Mouse (Mus musculus) ovary, postnatal 10 days (tissue): ENCODE data around the gene Cldn10.

Experiments
- DNase-seq: peaks from one replicate; pipeline ENCODE4 v3.0.0; 2022; ENCODE audit warnings: low spot score

Cldn10 gene

DNA sequence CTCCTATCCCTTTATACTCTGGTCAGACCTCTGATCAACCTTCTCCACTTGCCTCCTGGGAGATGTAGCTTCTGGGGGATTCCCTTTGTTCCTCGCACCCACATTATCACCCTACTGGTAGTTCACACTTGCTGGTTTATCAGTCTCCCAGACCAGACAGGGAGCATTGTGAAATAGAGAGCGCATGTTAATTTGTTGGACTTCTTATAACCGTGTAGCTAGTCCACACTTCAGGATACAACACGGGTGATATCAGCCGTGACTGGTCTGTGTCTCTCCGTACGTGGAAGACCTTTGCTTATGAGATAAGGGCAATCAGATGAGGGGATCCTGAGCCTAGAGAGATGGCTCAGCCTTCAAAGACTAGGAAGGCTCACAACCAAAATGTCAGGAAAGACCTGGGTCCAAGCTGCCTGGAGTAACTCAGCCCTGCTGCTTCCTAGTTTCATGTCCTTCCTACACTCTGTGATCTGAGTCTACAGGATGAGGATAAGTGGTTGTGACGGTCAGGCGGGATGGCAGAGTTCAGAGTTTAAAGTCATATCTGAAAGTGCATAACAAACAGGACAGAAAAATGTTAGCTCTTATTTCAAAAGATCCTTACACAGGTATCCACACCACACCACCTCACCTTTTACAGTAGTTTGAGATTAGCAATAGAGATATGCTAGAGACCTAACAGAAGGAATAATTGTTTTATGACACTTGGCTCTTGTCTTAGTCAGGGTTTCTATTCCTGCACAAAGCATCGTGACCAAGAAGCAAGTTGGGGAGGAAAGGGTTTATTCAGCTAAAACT, 78.5 kb downstream of the Cldn10 start:
- no peak for DNase-seq

DNA sequence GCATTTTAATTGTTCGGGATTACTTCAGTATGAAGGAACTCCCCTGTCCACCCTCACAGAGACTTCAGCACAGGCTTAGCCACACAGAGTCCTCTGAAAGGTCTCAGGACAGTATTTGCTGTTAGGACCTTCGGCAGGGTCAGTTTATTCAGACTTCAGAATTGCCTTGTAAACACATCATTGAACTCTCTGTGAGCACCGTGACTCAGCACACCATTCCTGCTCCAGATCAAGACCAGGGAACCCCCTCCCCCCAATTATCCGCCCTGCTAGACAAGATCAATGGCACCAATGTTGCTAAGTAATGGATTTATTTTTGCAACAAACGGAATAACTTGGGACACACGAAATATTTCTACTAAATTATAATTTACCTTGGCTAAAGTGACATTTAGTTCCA, 79.7 kb downstream of the Cldn10 start:
- DNase-seq: no peak

DNA sequence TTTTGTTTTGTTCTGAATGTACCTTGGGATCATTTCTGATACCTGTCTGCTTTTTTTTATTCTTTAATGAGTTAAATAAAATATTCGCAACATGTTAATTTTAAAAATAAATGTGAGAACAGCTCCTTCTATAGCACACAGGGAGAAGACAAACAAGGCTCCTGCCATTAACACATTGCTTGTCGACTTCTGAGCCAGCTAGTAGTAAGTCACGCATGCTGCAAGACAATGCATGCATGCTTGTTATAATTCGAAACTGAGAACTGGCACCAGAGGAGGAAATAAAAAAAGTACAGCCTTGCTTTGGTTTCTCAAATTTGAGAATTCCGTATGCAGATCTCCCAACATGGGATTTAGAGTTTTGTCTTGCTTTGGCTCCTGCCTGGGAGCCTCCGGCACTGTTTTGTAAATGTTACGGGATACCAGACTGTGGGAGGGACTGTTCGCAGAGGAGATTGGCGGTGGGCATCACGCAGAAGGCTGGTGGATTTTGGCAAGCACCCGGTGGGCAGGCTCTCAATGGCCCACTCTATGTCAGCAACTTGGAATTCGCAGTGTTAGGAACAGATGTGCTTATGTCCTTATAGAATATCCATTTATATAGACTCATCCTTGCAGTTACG, 80.5 kb downstream of the Cldn10 start:
- DNase-seq: no peak

DNA sequence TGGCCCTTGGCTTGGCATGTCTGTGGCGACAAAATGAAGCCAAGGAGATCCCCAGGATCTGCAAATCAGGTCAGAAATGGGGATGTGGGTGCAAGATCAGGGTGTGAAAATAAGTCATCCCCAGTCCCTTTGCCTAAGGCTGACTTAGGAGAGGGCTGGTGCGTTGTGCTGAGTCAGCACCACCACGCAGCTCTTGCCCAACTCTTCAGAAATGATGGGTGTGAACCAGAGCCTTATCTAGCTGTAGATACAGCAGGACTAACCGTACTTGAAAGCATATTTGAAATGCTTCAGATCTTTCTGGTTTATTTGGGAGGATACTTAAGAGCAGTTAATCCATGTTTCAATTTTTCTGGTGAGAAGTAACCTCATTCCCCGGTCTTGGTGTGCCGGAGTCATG, 82.0 kb downstream of the Cldn10 start:
- no peak for DNase-seq

DNA sequence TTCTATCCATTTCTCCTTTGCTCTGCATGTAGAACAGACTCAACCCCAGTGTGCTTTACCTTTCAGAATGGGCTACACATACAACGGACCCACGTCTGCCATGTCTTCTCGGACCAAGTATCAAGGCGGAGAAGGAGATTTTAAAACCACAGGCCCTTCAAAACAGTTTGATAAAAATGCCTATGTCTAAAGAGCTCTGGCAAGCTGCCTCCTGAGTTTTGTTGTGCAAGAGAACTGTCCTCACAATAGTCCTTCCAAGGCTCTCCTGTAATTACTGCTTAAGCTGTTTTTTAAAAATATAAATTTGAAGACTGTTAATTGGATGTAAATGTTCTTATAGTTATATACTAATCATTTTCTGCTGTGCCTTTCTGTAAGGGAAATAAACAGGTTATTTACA, 86.4 kb downstream of the Cldn10 start:
- no peak for DNase-seq

DNA sequence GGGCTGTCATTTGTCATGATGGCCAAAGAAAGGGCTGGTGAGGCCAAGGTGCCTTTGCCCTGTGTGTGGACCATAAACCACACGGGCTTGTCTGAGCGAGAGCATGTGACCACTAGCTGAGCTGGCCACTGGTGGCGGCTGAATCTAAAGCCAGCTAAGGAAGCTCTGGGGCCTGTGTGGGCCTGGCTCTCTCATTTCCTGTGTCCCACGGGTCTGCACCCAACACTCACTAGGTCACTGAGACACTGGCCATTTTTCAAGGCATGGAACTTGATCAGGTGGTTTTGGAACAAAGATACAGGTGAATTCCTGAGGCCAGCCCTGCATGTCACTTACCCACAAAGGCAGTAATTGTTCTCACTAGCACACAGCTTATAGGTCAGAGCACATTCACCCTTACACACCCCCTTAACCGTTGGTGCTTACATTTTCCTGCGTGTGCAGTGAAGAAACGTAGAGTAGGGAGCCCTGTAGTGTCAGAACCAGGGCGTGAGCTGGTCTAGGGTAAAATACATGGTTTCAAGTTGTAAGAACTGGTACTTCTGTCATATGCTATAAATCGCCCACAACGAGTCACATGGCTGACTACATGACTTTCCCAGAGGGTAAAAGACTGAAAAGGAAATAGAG, 87.2 kb downstream of the Cldn10 start:
- DNase-seq: no peak

DNA sequence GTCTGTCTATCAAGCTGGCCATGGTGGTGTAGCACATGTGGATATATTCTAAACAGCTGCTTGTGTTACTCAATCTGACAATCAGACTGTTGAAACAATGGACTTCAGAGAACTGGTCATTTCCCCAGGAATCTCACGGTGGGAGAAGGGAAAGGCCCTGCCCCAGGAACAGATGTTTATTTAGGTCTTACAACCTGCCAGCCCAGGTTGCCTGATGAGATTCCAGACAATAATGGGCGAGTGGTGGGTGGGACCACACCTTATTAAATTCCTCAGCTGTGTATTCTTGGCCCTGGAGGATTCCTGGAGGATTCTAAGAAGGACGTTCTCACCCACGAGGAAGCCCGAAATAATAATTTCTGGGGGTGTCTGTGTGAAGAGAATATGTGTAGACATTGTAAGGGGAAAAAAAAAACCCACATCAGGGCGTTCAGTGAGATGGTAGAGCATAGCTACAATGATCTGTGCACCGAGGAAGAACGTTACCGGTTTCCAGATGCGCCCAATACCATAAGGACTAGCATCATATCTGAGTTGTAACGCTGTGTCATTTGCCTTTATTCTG, 90.7 kb downstream of the Cldn10 start:
- no peak for DNase-seq

DNA sequence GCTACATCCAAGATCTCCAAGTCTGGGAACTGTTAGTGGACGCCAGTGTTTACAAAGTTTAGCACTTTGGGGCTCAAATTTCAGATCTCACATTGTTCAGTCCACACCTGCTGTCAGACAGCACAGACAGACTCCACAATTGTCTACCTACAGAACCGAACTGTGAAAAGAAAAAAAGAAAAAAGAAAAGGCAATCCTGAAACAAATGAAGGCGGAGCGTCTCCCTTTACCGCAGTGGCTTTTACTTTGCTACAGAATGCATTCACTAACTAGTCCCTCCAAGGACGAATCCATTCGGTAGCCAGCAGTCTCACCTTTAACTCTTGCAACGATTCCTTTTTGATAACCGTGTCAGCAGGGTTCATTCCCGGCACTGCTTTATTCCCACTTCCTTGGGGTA, 93.0 kb downstream of the Cldn10 start:
- DNase-seq: no peak

DNA sequence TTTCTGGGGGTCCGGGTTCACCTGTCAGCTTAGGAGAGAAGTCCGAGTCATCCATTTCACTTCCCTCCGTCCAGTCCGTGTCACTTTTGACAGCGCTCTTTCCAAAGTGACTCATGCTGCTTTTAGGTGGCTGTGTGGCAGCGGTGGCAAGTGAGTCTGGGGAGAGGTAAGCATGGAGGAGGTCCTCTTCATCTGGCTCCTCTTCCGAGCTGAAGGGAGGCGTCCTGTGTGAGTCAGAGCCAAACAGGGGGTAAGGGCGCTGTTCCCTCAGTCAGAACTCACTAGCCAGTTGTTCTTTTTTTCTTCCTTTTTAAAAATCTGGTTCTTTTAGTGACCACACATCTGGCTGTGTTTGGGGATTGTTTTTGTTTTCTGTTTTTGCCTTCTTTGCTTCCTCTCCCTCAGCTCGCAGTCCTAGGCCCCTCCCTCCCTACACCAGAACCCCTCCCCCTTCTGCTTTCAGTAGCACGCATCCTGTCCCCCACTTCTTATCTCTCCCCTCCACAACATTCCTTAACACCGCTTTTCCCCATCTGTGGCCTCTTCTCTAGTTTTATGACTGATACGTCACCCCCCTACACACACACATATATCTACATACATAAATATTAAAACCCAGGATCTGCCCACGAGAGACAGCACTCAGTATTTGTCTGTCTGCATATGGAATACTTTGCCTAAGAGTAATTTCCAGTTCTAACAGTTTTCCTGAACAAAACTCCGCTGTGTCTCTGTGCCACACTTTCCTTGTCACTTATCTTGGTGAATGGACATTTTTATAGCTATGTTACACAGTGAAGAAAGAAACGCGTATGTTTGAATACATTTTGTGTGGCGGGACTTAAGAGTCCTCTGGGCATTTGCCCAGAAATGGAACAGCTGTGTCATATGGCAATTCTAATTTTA, 95.9 kb downstream of the Cldn10 start:
- no peak for DNase-seq

DNA sequence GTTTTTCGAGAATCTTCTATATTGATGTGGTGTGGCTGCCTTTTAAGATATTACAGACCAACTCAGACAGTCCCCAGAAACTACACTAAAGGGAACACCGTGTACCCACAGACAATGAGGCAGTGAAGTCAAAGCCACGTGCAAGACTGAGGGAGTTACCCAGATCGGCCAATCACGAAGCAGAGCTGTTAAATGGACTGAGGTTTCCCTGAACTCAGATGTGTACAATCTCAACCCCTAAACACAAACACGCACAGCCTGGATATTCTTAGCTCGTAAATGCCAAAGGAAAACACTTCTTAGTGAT, 96.5 kb downstream of the Cldn10 start:
- no peak for DNase-seq

DNA sequence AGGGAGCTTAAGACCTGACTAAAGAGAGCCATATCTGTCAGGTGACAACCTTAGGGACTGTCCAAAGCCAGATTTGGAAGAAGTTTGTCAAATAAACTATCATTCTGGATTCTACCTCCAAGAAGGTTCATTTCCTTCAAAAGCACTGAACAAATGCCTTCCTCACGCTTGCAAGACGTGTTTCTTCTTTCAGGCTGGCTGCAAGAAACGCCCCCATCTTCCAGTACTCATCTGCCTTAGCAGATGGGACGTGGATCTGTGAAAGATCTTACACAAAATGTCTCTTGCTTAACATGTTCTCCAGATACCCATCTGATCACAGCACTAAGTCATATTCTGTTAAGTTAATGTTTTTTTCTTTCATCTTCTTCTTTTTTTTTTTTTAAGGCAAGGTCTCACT, 102.4 kb downstream of the Cldn10 start:
- DNase-seq: no peak

DNA sequence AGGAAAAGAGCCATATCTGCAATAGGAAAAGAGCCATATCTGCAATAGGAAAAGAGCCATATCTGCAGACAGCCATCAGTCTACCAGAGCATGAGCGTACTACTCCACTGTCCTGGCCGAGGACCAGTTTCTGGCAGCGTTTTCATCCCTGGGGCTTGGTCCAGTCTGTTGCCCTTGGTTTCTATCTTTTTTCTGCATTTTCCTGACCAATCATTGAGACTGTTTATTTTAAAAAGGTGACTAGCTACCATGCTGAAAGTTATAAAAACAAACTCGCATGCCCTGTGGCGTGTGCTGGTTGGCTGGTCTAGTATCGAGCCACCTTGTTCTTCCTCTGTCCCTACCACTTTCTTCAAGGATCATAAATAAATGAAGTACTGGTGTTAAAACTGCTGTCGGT, 107.5 kb downstream of the Cldn10 start:
- DNase-seq: no peak

DNA sequence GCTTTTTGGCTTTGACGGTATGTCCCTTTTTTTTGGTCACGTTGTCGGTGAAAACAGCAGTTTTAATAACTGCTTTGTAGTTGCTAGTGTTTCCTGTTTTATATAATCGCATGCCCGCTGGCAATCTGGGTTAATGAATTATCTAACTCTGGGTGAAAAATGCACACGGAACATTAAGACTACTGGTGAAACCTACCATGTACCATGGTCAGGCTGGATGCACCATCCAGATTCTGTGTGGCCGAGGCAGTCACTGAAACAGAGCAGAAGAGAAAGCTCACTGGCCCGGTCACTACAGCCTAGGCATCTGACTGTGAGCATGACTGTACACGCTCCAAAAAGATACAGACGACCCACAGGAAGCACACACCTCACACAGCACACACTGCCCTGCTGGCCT, 107.9 kb downstream of the Cldn10 start:
- no peak for DNase-seq

DNA sequence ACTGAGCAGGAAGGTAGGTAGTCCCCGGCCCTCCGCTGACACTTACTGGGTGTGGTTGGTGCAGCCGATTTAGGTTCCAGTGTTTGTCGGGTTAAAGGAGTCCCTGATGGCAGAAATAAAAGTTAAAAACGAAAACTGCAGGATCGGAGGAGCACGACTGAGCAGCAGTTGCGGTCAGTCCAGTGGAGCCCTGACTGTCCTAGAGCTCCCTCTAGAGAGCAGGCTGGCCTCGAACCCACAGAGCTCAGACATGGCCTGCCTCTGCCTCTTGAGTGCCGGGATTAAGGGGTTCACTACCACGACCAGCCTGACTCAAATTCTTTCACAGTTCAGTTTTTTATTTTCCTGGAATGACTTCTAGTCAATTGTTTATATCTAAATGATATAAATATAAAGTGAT, 112.2 kb downstream of the Cldn10 start:
- no peak for DNase-seq

DNA sequence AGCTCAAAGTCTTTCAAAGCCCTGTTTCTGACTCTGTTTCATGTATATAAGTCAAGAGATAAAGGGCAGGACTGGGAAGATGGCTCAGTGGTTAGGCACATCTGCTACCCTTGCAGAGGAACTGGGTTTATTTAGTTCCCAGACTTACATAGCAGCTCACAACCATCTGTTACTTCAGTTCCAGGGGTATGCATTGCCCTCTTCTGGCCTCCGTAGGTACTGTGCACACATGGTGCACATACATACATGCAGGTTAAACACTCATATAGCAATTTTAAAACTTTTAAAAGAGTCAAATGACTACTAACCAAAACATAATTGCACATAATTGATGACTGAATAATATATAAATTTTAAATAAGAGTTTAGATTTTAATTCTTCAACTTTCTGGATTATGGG, 113.2 kb downstream of the Cldn10 start:
- DNase-seq: no peak

DNA sequence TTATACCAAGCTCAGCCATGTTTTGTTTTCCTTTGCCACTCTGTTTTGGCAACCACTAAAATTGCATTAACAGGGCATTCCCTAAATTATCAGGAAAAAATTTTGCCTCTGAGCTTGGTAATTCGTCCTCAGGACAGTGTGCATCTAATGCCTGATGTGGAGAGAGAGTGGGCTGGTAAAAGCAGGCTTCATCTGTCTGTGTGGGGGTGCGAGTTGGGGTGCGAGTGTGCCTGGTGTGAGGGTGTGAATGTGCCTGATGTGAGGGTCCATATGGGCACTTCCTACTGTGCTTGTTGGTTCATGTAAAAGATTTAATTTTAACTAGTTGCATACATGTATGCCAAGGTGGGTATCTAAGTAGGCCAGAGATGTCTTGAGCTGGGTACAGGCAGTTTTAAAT, 115.7 kb downstream of the Cldn10 start:
- no peak for DNase-seq

DNA sequence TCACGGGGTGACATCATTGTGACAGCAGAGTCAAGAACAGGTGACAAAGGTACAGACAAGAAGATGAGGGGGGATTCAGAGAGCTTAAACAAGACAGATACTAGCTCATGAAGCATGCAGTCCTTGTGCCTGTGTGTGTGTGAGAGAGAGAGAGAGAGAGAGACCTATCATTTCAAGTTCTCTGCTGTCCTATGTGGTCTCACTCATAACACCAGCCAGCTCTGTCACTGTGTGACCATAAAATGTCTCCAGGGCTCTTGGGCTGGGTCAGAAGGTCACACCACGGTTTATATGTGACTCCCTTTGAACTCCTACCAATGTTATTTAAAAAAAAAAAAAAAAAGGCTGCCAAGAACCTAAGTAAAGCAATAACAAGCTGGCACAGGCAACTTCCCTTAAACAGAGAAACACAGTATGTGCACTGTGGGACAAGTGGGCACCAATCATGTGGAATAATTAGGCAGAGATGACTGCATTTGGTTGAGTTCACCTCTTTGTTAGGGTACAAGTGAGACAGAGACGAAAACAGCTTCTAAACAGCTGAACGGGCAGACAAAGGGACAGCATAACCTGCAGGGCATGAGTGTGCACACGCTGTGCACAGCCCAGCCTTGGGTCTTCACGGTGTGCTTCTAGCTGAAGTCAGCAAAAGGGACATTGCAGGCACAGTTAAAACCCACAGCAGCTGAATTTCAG, 116.3 kb downstream of the Cldn10 start:
- DNase-seq: no peak

DNA sequence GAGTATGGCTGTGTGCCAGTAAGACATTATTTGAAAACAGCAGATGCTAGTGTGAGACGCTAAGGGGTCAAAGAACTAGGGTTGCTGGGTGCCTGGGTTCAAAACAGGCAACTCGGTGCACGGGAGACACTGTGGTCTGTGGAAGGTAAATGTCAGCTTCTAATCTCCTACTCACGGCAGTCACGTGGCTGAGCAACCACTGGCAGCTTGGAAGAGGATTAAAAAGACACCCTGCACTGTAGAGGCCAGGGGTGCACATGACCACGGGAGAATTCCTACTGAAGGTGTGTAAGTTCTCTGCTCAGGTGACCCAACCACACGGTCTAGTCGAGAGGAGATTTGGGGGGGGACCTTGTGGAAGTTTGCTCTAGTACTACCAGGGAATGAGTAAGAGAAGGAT, 119.9 kb downstream of the Cldn10 start:
- no peak for DNase-seq

DNA sequence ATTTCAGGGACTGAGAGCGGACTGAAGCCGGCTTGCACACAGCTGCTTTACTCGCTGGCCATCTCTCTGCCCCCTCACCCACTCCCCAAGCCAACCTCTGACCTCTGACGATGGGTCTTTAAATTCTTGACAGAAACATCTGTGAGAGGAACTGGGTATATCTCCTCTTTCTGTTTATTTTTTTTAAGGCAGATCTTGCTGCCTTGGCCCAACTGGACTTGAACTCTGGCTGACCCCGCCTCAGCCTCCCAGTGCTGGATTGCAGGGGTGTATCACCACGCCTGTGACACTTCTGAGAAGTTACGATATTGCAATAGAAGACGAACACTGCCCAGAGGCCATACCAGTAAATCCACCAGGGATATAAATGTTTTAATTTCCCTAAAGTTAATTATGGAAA, 122.2 kb downstream of the Cldn10 start:
- no peak for DNase-seq

DNA sequence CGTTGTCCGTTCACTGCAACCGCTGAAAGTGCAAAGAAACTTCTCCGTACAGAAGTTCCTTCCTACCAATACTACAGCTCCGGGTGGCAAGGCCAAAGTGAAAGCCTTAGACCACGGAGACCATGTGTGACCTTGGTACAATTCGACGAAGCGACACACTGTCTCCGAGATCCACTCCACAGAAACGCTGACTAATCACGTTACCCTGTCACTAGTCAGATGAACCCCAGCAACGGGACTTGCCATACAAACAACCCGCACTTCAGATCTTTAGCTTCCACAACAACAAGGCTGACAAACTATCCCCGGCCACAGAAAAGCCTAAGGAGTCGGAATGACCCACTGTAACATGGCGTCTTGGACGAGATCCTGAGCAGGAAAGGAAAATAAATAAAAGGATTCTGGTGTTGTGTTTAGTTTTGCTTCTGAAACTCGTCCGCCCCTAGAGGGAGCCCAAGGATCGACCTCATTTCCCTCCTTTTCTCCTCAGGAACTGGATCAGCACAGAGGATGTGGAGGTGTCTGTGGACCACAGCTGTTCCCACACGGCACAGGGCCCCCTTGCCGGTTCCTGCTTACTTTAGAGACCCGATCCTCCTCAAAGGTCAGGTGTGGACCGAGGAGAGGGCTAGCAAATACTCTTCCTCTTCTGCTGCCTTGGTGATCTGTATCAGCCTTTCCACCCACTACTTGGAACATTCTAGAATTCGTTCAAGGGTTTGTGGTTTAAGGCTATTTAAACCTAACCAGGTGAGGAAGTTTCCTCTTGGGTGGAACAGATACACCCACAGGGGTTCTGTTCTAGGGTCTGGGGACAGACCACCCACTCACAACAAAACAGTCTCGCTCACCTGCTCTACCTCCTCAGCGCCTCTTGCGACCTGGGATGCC, 122.9 kb downstream of the Cldn10 start:
- peak; percentile 21 for DNase-seq

DNA sequence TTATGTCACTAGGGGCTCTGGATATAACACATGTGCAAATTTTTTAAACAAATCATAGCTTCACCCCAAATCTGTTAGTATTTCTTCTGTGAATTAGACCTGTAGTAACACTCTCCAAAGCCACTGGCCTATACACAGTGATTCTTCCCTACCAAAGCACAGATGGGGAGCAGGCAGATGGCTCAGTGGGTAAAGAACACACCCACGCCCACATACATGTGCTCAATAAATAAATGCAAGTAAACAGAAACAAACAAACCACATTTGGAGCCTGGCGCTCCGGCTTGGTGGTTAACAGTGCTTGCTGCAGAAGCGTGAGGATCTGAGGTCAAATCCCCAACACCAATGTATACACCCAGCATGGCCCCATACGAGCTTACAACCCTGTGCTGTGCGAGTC, 123.8 kb downstream of the Cldn10 start:
- DNase-seq: no peak
